Mouse (Mus musculus) megakaryocyte, embryonic 14.5 days (primary cell): ENCODE data around the gene Npas3.

Experiments used
- FLI1 ChIP-seq: IDR thresholded peaks from 2 replicates; pipeline ENCODE4 v1.6.1; 2012; ENCODE audit warnings: low read length, inconsistent platforms, mixed read lengths
- GATA1 ChIP-seq: IDR thresholded peaks from 3 replicates; pipeline ENCODE4 v1.6.1; 2012; ENCODE audit warnings: mixed read lengths, low read length, inconsistent platforms, borderline replicate concordance

GRCm38 (mm10) chr12:53297946-53298840 lies 49.7 kb downstream of the Npas3 start:
- no peak for TF ChIP-seq GATA1
- TF ChIP-seq FLI1, result no peak
